Mouse (Mus musculus) midbrain, embryonic 14.5 days (tissue): Measurements from ENCODE around the gene Prss58. TPM values are rescaled to one million over a fixed set of nuclear protein-coding genes. Genes with fewer than 3 reads are reported as not detected.

Source experiments
- ATAC-seq: fragments of 200-750 bp; cut with Nextera tagmentation; 2 replicates; pipeline ENCODE4 v1.8.0; 2017; ENCODE audit warnings: moderate number of reproducible peaks, moderate library complexity; ENCODE audit not compliant: low FRiP score, low TSS enrichment
- DNase-seq: peaks from one replicate; pipeline ENCODE4 v3.0.0-alpha.2; 2015
- H3K27ac ChIP-seq: fragments of 300-500 bp; sonication (generic); replicated peaks from 2 replicates; pipeline ENCODE4 v1.5.1; 2014; ENCODE audit warnings: mild to moderate bottlenecking, low read depth, low read length, moderate library complexity
- H3K27me3 ChIP-seq: fragments of 300-500 bp; sonication (generic); 2 replicates; pipeline ENCODE4 v1.6.1; 2014; ENCODE audit warnings: low read length, control low read depth, mixed read lengths; ENCODE audit not compliant: control insufficient read depth, insufficient read depth
- H3K36me3 ChIP-seq: fragments of 300-500 bp; sonication (generic); 2 replicates; pipeline ENCODE4 v1.6.1; 2014; ENCODE audit warnings: low read length, control low read depth; ENCODE audit not compliant: control insufficient read depth, insufficient read depth
- H3K4me1 ChIP-seq: fragments of 300-500 bp; sonication (generic); 2 replicates; pipeline ENCODE4 v1.6.1; 2014; ENCODE audit warnings: mild to moderate bottlenecking, antibody characterized with exemption, low read length, control low read depth; ENCODE audit not compliant: control insufficient read depth, insufficient read depth
- H3K4me2 ChIP-seq: fragments of 300-500 bp; sonication (generic); 2 replicates; pipeline ENCODE4 v1.6.1; 2014; ENCODE audit warnings: mild to moderate bottlenecking, low read length, moderate library complexity
- H3K4me3 ChIP-seq: fragments of 300-500 bp; sonication (generic); replicated peaks from 2 replicates; pipeline ENCODE4 v1.5.1; 2014; ENCODE audit warnings: low read depth, low read length
- H3K9ac ChIP-seq: fragments of 300-500 bp; sonication (generic); replicated peaks from 2 replicates; pipeline ENCODE4 v1.6.1; 2014; ENCODE audit warnings: mild to moderate bottlenecking, low read length, moderate library complexity
- H3K9me3 ChIP-seq: fragments of 300-500 bp; sonication (generic); 2 replicates; pipeline ENCODE4 v1.6.1; 2016; ENCODE audit warnings: low read length, control low read depth, mixed read lengths; ENCODE audit not compliant: control insufficient read depth
- WGBS: fragments of 180-500 bp; shearing (Covaris S2); extraction: QIAGEN DNeasy Blood & Tissue Kit; methylation state at CpG from one replicate; pipeline ENCODE4 v1.1.7; 2014; 5-methylcytosine and 5-hydroxymethylcytosine counted together
- polyA plus RNA-seq: library from polyadenylated mRNA; unstranded; fragments of >200 nt; fragmentation: Nextera tagmentation; extraction: Ambion mirVana; gene quantifications from 2 replicates; pipeline ENCODE4 v1.2.1, GENCODE M21; 2014

Prss58 gene
- not detected in 2 replicates for polyA plus RNA-seq

GRCm38 (mm10) chr6:40900287-40900686, at the start of gene Prss58:
Gene Prss58, minus strand, starts transcription at chr6:40900387.
- no peak within 1 kb of the TSS for H3K9ac ChIP-seq
- DNase-seq (no peak), ATAC-seq (no peak)
- no peaks in the 10 kb centered on the region for H3K9me3 ChIP-seq
- H3K4me1 ChIP-seq, result no peaks in the 10 kb centered on the region
- no peak within 1 kb of the TSS for H3K4me2 ChIP-seq
- no peaks in the 10 kb centered on the region for H3K27me3 ChIP-seq
- H3K27ac ChIP-seq, result no peak within 1 kb of the TSS
- no peak within 1 kb of the TSS for H3K4me3 ChIP-seq
- H3K36me3 ChIP-seq, result no peaks in the 10 kb centered on the region

DNA sequence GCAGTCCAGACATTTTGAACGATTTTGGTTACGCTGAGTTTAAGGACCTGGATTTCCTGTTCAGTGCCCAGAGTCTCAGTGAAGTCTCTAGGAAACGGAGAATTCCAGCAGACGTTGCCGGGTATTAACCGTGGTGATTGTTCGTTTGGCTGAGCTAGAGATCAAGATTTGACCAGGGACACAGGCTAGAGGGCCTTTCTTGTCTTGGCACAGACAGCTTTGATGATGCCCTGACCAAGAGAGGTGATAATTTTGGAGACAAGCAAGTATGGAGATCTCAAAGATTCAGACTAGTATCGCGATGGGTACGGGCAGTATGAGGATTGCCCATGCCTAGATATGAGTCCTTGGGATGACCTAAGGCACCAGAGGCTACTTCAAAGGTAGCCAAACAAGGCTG, 40.3 kb upstream of the Prss58 start, which contains the start of gene 1700074P13Rik:
1700074P13Rik (minus strand) TSS at position 101 of the 400 bp plus-strand sequence.
- Histone ChIP-seq H3K27me3 (no peaks in the 10 kb centered on the region), H3K4me3 (no peak within 1 kb of the TSS), H3K4me1 (no peaks in the 10 kb centered on the region), H3K4me2 (no peak within 1 kb of the TSS), H3K9ac (no peak within 1 kb of the TSS), H3K9me3 (no peaks in the 10 kb centered on the region), H3K36me3 (no peaks in the 10 kb centered on the region), H3K27ac (no peak within 1 kb of the TSS)
- 93% methylated on average over 10 of the region's 10 CpGs for WGBS
- DNase-seq, result no peak
- no peak for ATAC-seq

DNA sequence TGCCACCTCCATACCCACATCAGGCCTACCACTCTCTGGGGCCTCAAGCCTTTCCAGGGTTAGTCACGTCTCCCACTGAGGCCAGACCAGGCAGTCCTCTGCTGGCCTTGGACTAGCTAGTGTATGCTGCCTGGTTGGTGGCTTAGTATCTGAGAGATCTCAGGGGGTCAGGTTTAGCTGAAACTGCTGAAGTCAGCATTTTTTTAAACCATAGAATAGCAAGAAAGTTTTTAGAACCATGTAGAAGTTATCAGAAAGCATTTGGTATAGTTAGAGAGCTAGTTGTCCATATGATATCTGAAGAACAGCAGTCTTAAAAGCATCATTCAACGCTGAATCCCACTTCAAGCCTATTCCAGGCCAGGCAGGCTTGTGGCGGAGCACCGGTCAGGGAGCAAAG, 19.8 kb upstream of the Prss58 start:
- H3K27ac ChIP-seq, result no peak overlapping the region
- H3K9me3 ChIP-seq, result no peaks in the 10 kb centered on the region
- no peak overlapping the region for H3K4me3 ChIP-seq
- H3K9ac ChIP-seq, result no peak overlapping the region
- ATAC-seq (no peak), DNase-seq (no peak)
- no peaks in the 10 kb centered on the region for H3K27me3 ChIP-seq
- no peak overlapping the region for H3K4me2 ChIP-seq
- 84% methylated on average over 4 of the region's 4 CpGs for WGBS
- H3K36me3 ChIP-seq, result no peaks in the 10 kb centered on the region
- no peaks in the 10 kb centered on the region for H3K4me1 ChIP-seq

DNA sequence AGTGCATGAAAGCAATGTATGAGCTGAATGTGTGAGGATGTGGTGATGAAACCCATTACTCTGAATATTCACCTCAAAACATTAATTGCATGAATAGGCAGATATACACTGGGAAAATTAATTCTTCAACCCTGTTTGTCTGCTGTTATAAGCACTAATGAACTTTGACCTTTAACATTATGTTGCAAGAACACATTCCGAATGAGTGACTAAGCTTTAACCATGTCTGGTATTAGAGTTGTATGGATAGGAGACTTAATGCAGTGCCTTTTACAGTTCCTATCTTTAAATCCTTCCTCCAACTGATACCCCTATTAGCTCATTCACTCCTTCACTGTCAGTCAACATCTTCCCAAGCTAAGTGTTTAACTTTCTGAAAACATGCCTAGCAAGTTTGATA, 5.5 kb downstream of the Prss58 start:
- DNase-seq (no peak), ATAC-seq (no peak)
- H3K4me1 ChIP-seq, result no peaks in the 10 kb centered on the region
- no peak overlapping the region for H3K4me3 ChIP-seq
- no peak overlapping the region for H3K4me2 ChIP-seq
- H3K9me3 ChIP-seq, result no peaks in the 10 kb centered on the region
- H3K9ac ChIP-seq, result no peak overlapping the region
- no peaks in the 10 kb centered on the region for H3K36me3 ChIP-seq
- 90% methylated on average over 1 of the region's 1 CpGs for WGBS
- H3K27ac ChIP-seq, result no peak overlapping the region
- H3K27me3 ChIP-seq, result no peaks in the 10 kb centered on the region

DNA sequence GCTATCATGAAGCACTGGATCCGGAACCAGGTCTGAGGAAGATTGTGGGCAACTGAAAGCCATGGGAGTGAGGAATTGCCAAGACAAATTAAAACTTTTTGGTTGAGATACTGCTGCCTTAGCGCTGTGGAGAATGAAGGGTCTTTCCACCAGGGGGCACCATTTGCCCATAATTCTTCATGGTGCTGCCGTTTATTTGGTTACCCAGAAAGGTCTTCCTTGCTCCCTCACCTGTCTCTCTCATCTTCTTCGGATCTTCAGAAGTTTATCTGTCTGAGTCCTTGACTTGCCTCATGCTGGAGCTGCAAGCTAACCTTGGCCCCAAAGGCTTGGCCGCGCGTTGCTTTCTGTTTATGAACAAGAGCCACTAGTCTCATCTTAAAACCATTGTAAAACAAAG, 6.6 kb downstream of the Prss58 start:
- no peak overlapping the region for H3K9ac ChIP-seq
- WGBS, result 41% methylated on average over 7 of the region's 7 CpGs
- H3K36me3 ChIP-seq, result no peaks in the 10 kb centered on the region
- ATAC-seq (no peak), DNase-seq (peak; percentile 24)
- no peaks in the 10 kb centered on the region for H3K4me1 ChIP-seq
- no peak overlapping the region for H3K4me3 ChIP-seq
- H3K27ac ChIP-seq, result no peak overlapping the region
- H3K4me2 ChIP-seq, result no peak overlapping the region
- no peaks in the 10 kb centered on the region for H3K27me3 ChIP-seq
- no peaks in the 10 kb centered on the region for H3K9me3 ChIP-seq

- Histone ChIP-seq H3K4me2 (no peak overlapping the region), H3K27me3 (no peaks in the 10 kb centered on the region), H3K36me3 (no peaks in the 10 kb centered on the region), H3K27ac (no peak overlapping the region), H3K9ac (no peak overlapping the region), H3K4me3 (no peak overlapping the region), H3K9me3 (no peaks in the 10 kb centered on the region), H3K4me1 (no peaks in the 10 kb centered on the region)
- DNase-seq (no peak), ATAC-seq (no peak)
- 86% methylated on average over 4 of the region's 4 CpGs for WGBS
Observed at GRCm38 (mm10) chr6:40891754-40892153, 8.4 kb downstream of the Prss58 start.

DNA sequence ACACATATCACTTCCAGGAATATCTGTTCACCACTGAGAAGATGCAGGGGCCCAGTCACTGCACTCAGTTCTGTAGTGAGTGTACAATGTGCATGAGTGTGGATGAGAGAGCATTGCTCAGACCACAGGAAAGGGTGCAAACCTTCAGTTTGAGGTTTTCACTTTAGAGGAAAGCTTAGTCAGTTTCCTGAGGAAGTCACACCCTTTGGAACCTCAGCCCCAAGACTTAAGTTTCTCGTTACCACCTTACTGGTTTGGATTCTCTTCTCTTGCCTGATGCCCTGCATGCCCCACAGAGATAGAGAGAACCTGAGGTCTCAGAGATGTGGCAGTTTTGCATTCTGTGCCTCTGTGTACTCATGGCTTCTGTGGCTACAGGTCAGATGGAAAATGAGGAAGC, 9.2 kb downstream of the Prss58 start:
- no peaks in the 10 kb centered on the region for H3K36me3 ChIP-seq
- ATAC-seq (no peak), DNase-seq (no peak)
- H3K27ac ChIP-seq, result no peak overlapping the region
- H3K4me3 ChIP-seq, result no peak overlapping the region
- 84% methylated on average over 1 of the region's 1 CpGs for WGBS
- H3K4me2 ChIP-seq, result no peak overlapping the region
- no peaks in the 10 kb centered on the region for H3K27me3 ChIP-seq
- no peak overlapping the region for H3K9ac ChIP-seq
- H3K9me3 ChIP-seq, result no peaks in the 10 kb centered on the region
- no peaks in the 10 kb centered on the region for H3K4me1 ChIP-seq

DNA sequence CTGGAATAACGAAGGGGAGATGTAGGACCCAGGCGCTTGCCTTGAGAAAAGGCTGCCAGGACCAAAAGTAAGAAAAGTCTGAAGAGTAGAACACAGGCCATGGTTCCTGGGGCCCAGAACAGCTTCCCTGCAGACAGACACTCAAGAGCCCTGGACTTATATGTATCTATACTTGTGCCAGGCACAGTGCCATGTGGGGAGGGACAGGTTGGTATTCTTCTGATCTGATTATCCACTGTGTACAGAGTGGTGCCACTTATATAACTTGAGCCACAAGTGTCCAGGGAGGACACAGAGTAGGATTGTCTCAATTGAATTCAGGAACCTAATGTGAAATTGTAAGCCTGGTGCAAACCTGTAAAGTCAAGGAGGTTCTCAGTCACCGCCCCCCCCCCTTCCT, 12.8 kb downstream of the Prss58 start, which contains the start of gene Moxd2:
Moxd2 (minus strand) TSS at position 101 of the 400 bp plus-strand sequence.
- Histone ChIP-seq H3K4me3 (no peak within 1 kb of the TSS), H3K9ac (no peak within 1 kb of the TSS), H3K36me3 (no peaks in the 10 kb centered on the region), H3K9me3 (no peaks in the 10 kb centered on the region), H3K4me1 (no peaks in the 10 kb centered on the region), H3K4me2 (no peak within 1 kb of the TSS), H3K27me3 (no peaks in the 10 kb centered on the region), H3K27ac (no peak within 1 kb of the TSS)
- DNase-seq (no peak), ATAC-seq (no peak)
- WGBS, result 96% methylated on average over 3 of the region's 3 CpGs

- H3K4me1 ChIP-seq, result no peaks in the 10 kb centered on the region
Observed at GRCm38 (mm10) chr6:40845283-40845682, 54.9 kb downstream of the Prss58 start.

More at GRCm38 (mm10) chr6:40845283-40845682, 54.9 kb downstream of the Prss58 start:
- Histone ChIP-seq H3K9me3 (no peaks in the 10 kb centered on the region), H3K9ac (no peak overlapping the region), H3K36me3 (no peaks in the 10 kb centered on the region), H3K4me2 (no peak overlapping the region), H3K27me3 (no peaks in the 10 kb centered on the region), H3K27ac (no peak overlapping the region), H3K4me3 (no peak overlapping the region)
- peak; percentile 3 for DNase-seq
- no peak for ATAC-seq
